In genomic region chr13:46695296-46695908, GRCm38 (mm10) we compare ENCODE assay signal across 19 mouse cellular contexts. TPM values are rescaled to one million over a fixed set of nuclear protein-coding genes. Genes with fewer than 3 reads are reported as not detected.
DNase-seq lines count a peak whose midpoint lies in the region; ATAC-seq and TF ChIP-seq lines count a peak whose summit lies in the region.
"Had no signal": no experiment of that assay in that cellular context is flagged by ENCODE, and none has a peak within 500 bp of the region (broad histone marks: within the 10 kb centered on the region; RNA-seq: fewer than 3 reads in every experiment).

No protein-coding gene starts in this region.

- H3K36me3 ChIP-seq in lung, postnatal 0 days (ENCODE audit: insufficient read depth, low read length) = peaks cover 7% of the 10 kb centered on the region; the same call in 1 of the 2 replicates
- H3K36me3 ChIP-seq in embryonic facial prominence, embryonic 10.5 days (replicated peaks) = peaks cover 95% of the 10 kb centered on the region
- H3K36me3 ChIP-seq: midbrain, embryonic 15.5 days had no signal

- H3K4me3 ChIP-seq in lung, postnatal 0 days (ENCODE audit: low read depth, low read length) = no peak overlapping the region
- no peak overlapping the region for H3K4me3 ChIP-seq in lung, adult 2 months (replicated peaks; ENCODE audit: extremely low read depth, low read depth, low read length)
- no peak overlapping the region for H3K4me3 ChIP-seq in embryonic facial prominence, embryonic 10.5 days
- H3K4me3 ChIP-seq: liver, embryonic 12.5 days; midbrain, embryonic 15.5 days had no signal

- no peak overlapping the region for H3K9ac ChIP-seq in lung, postnatal 0 days (replicated peaks; ENCODE audit: low read depth)
- H3K9ac ChIP-seq: liver, embryonic 12.5 days; midbrain, embryonic 15.5 days had no signal

- TF ChIP-seq CTCF in lung, postnatal 0 days (IDR thresholded peaks at IDR 0.05) = no peak
- no peak for TF ChIP-seq CTCF in lung, adult 2 months (IDR thresholded peaks at IDR 0.05; ENCODE audit: insufficient read depth, low read length)

- ATAC-seq in lung, postnatal 0 days = no peak; the same call in 1 of the 2 replicates
- ATAC-seq: forebrain, embryonic 16.5 days; liver, embryonic 12.5 days; midbrain, embryonic 15.5 days had no signal

- no peaks in the 10 kb centered on the region for H3K9me3 ChIP-seq in lung, postnatal 0 days (ENCODE audit: low read length)
- no peaks in the 10 kb centered on the region for H3K9me3 ChIP-seq in embryonic facial prominence, embryonic 10.5 days
- H3K9me3 ChIP-seq: liver, embryonic 12.5 days; midbrain, embryonic 15.5 days had no signal

- 57% methylated on average over 1 of the region's 1 CpGs for WGBS in lung, postnatal 0 days
- 62% methylated on average over 1 of the region's 1 CpGs for WGBS in lung, adult 2 months
- WGBS in embryonic facial prominence, embryonic 10.5 days = 87% methylated on average over 1 of the region's 1 CpGs

- no peak overlapping the region for H3K27ac ChIP-seq in lung, postnatal 0 days (ENCODE audit: low read length)
- H3K27ac ChIP-seq in embryonic facial prominence, embryonic 10.5 days (replicated peaks) = no peak overlapping the region
- H3K27ac ChIP-seq: liver, embryonic 12.5 days; macrophage; midbrain, embryonic 15.5 days had no signal

- peak; percentile 7 to 19 for DNase-seq in heart, adult 18-20 months
- no peak for DNase-seq in heart, adult 9 months (ENCODE audit: low spot score in 2 of 2)
- peak; percentile 60 for DNase-seq in lung, postnatal 0 days (ENCODE audit: low spot score)
- DNase-seq in lung, adult 2 months = no peak
- DNase-seq in kidney, postnatal 14 days = peak; percentile 50
- peak; percentile 34 for DNase-seq in yolk sac, embryonic 10.5 days (ENCODE audit: low spot score)
- DNase-seq in embryonic facial prominence, embryonic 10.5 days (ENCODE audit: low spot score) = no peak
- no peak for DNase-seq in layer of hippocampus, postnatal 36 days
- DNase-seq: adrenal gland, postnatal 25 days; cerebellum, postnatal 10 days; heart, postnatal 4 days; layer of hippocampus, adult 9-11 months; right cerebral cortex, postnatal 14 days; thymus, postnatal 36 days had no signal

- H3K27me3 ChIP-seq in lung, postnatal 0 days (replicated peaks; ENCODE audit: insufficient read depth, low read length) = no peaks in the 10 kb centered on the region
- H3K27me3 ChIP-seq in embryonic facial prominence, embryonic 10.5 days (replicated peaks; ENCODE audit: low read depth, poor library complexity, severe bottlenecking) = no peaks in the 10 kb centered on the region
- H3K27me3 ChIP-seq: liver, embryonic 12.5 days; midbrain, embryonic 15.5 days had no signal

- TF ChIP-seq EP300 in lung, postnatal 0 days (IDR thresholded peaks at IDR 0.05) = peak; percentile 82

- H3K4me2 ChIP-seq in lung, postnatal 0 days (replicated peaks; ENCODE audit: low read depth, low read length) = peak overlapping the region; percentile 20; the same call in 1 of the 2 replicates
- H3K4me2 ChIP-seq: heart, embryonic 11.5 days; liver, embryonic 12.5 days; midbrain, embryonic 15.5 days had no signal

- no peak for TF ChIP-seq POLR2A in lung, adult 2 months (IDR thresholded peaks at IDR 0.05; ENCODE audit: borderline replicate concordance, extremely low read depth, low read depth, low read length)

- H3K4me1 ChIP-seq in lung, postnatal 0 days (ENCODE audit: insufficient read depth, low read depth, low read length) = no peaks in the 10 kb centered on the region
- peaks cover 7% of the 10 kb centered on the region; the same call in 1 of the 2 replicates for H3K4me1 ChIP-seq in lung, adult 2 months (ENCODE audit: control insufficient read depth, insufficient read depth, low read length)
- no peaks in the 10 kb centered on the region for H3K4me1 ChIP-seq in embryonic facial prominence, embryonic 10.5 days
- H3K4me1 ChIP-seq: midbrain, embryonic 15.5 days had no signal

RNA-seq across cellular contexts. Expression of gene Fam8a1, which starts 26.1 kb away (rescaled TPM):
- 10 to 100 TPM; 31.7 to 37.0 TPM for total RNA-seq in heart, adult 18-20 months (2021)
- 12.7 and 13.0 TPM in 2 replicates for polyA plus RNA-seq in lung, postnatal 0 days (2015; fragmentation: Nextera tagmentation; extraction: Ambion mirVana)
- 16.9 and 23.4 TPM in 2 replicates for polyA plus RNA-seq in lung, adult 2 months (2012; rRNA removed)
- polyA plus RNA-seq in embryonic facial prominence, embryonic 10.5 days (2016; fragmentation: Nextera tagmentation; extraction: Ambion mirVana) = 5.8 and 7.1 TPM in 2 replicates
- 10 to 100 TPM; 75.8 to 80.9 TPM for total RNA-seq in layer of hippocampus, postnatal 36 days (2021)

RNA-seq across cellular contexts. Expression of gene Nup153, which starts 32.3 kb away (rescaled TPM):
- 10 to 100 TPM; 33.6 to 40.2 TPM for total RNA-seq in heart, adult 18-20 months (2021)
- 14.0 and 16.9 TPM in 2 replicates for polyA plus RNA-seq in lung, postnatal 0 days (2015; fragmentation: Nextera tagmentation; extraction: Ambion mirVana)
- 58.8 and 70.4 TPM in 2 replicates for polyA plus RNA-seq in lung, adult 2 months (2012; rRNA removed)
- polyA plus RNA-seq in embryonic facial prominence, embryonic 10.5 days (2016; fragmentation: Nextera tagmentation; extraction: Ambion mirVana) = 34.3 and 36.9 TPM in 2 replicates
- total RNA-seq in layer of hippocampus, postnatal 36 days (2021) = 10 to 100 TPM; 48.8 to 59.2 TPM

Comparison
In these comparisons a context has a peak if more than half of its experiments do, and no peak if none do; other contexts are left out.
1. DNase-seq: peak in heart, adult 18-20 months (2 of 2), lung, postnatal 0 days (single experiment), kidney, postnatal 14 days (single experiment) and yolk sac, embryonic 10.5 days (single experiment); none in heart, adult 9 months (0 of 2), lung, adult 2 months (single experiment), embryonic facial prominence, embryonic 10.5 days (single experiment) and layer of hippocampus, postnatal 36 days (0 of 2).